Mouse (Mus musculus) heart, embryonic 15.5 days (tissue): ENCODE results near the gene Tomm34. TPM values are rescaled to one million over a fixed set of nuclear protein-coding genes. Genes with fewer than 3 reads are reported as not detected.

Experiments
- ATAC-seq: fragments of 200-750 bp; cut with Nextera tagmentation; replicated peaks from 2 replicates; pipeline ENCODE4 v1.8.0; 2017; ENCODE audit warnings: low read depth, moderate TSS enrichment; ENCODE audit not compliant: insufficient number of reproducible peaks, insufficient read depth, low FRiP score
- H3K27ac ChIP-seq: fragments of 300-500 bp; sonication (generic); 2 replicates; pipeline ENCODE4 v1.5.1; 2015; ENCODE audit warnings: mild to moderate bottlenecking, inconsistent platforms
- H3K27me3 ChIP-seq: fragments of 300-500 bp; sonication (generic); 2 replicates; pipeline ENCODE4 v1.6.1; 2015; ENCODE audit warnings: inconsistent platforms
- H3K36me3 ChIP-seq: fragments of 300-500 bp; sonication (generic); 2 replicates; pipeline ENCODE4 v1.6.1; 2015; ENCODE audit warnings: mild to moderate bottlenecking, inconsistent platforms
- H3K4me1 ChIP-seq: fragments of 300-500 bp; sonication (generic); replicated peaks from 2 replicates; pipeline ENCODE4 v1.6.1; 2015; ENCODE audit warnings: inconsistent platforms
- H3K4me2 ChIP-seq: fragments of 300-500 bp; sonication (generic); 2 replicates; pipeline ENCODE4 v1.6.1; 2015; ENCODE audit warnings: inconsistent platforms, mild to moderate bottlenecking, moderate library complexity
- H3K4me3 ChIP-seq: fragments of 300-500 bp; sonication (generic); 2 replicates; pipeline ENCODE4 v1.5.1; 2015; ENCODE audit warnings: mild to moderate bottlenecking, inconsistent platforms
- H3K9ac ChIP-seq: fragments of 300-500 bp; sonication (generic); 2 replicates; pipeline ENCODE4 v1.6.1; 2015; ENCODE audit warnings: mild to moderate bottlenecking, inconsistent platforms
- H3K9me3 ChIP-seq: fragments of 300-500 bp; sonication (generic); replicated peaks from 2 replicates; pipeline ENCODE4 v1.6.1; 2016; ENCODE audit warnings: inconsistent platforms
- WGBS: fragments of 180-500 bp; shearing (Covaris S2); methylation state at CpG from one replicate; pipeline ENCODE4 v1.1.7; 2015; ENCODE audit warnings: mixed read lengths; 5-methylcytosine and 5-hydroxymethylcytosine counted together
- polyA plus RNA-seq: library from polyadenylated mRNA; unstranded; fragments of >200 nt; fragmentation: Nextera tagmentation; extraction: Ambion mirVana; gene quantifications from 2 replicates; pipeline ENCODE4 v1.2.1, GENCODE M21; 2015

Gene Tomm34
- polyA plus RNA-seq, 1 experiment from 2014 or later: 42.8 TPM

DNA sequence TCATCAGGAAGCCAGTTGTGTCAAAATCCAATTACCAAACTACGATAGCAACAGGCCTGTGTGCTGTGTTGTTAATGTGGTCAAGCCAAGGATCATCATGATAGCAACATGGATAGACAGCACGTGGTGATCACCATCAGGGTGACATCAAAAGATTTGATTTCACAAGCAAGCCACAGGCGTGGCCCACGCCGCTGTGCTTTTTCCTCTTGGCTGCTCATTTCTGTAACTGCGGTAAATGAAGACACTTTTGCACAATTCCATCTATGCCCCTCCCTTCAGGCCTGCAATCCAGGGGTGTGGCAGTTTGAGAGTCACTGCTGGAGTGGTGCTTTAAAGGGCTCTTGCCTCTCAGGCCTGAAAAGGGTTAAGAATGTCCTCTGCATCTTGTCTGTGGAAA lies 30.0 kb downstream of the Tomm34 start:
- Histone ChIP-seq H3K4me1 (peaks cover 10% of the 10 kb centered on the region), H3K27ac (no peak overlapping the region), H3K9ac (no peak overlapping the region), H3K4me2 (no peak overlapping the region), H3K9me3 (no peaks in the 10 kb centered on the region), H3K4me3 (no peak overlapping the region), H3K27me3 (peaks cover 17% of the 10 kb centered on the region), H3K36me3 (no peaks in the 10 kb centered on the region)
- no peak for ATAC-seq
- WGBS: 83% methylated on average over 6 of the region's 6 CpGs

DNA sequence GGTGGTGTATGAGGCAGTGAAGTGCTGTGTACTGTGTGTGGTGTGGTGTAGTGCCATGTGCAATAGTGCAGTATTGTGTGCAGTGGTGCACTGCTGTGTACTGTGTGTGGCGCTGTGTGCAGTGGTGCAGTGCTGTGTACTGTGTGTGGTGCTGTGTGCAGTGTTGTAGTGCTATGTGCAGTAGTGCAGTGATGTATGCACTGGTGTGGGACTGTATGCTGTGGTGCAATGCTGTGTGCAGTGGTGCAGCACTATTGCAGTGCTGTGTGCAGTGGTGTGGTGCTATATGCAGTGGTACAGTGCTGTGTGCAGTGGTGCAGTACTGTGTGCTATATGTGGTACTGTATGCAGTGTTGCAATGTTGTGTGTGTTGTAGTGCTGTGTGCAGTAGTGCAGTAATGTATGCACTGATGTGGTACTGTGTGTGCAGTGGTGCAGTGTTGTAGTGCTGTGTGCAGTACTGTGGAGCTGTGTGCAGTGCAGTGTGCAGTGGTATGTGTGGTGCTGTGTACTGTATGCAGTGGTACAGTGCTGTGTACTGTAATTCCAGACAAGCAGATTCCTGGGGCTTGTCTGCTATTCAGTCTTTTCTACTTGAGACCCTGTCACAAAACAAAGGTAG lies 32.5 kb downstream of the Tomm34 start:
- Histone ChIP-seq H3K27me3 (peaks cover 6% of the 10 kb centered on the region), H3K36me3 (no peaks in the 10 kb centered on the region), H3K4me2 (no peak overlapping the region), H3K4me1 (peaks cover 10% of the 10 kb centered on the region), H3K9ac (no peak overlapping the region), H3K9me3 (no peaks in the 10 kb centered on the region), H3K27ac (no peak overlapping the region), H3K4me3 (no peak overlapping the region)
- ATAC-seq: no peak
- 94% methylated on average over 1 of the region's 1 CpGs for WGBS

DNA sequence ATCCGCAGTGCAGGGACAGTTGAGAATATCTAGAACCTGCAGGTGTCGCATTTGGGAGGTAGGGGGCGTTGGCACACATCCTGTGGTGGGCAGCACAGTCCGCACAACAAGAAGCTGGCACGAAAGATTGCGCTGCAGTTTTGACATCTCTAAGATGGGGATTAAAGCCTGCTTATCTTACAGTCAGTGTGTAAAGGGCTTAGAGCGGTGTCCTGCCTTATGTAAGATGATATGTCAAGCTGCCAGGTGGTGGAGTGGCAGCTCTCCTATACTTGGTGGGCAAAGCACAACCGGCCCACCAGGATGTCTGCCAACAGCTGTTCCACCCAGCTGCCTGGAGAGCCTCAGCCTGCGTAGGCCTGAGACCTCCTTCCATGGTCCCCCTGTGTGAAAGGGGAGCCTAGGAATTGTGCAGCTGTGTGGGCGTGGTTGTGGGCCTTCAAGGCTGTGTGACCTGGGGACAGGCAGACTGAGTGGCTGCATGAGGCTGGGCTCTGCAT lies 34.4 kb downstream of the Tomm34 start:
- peak; percentile 63 for ATAC-seq
- H3K4me1 ChIP-seq: peaks cover 10% of the 10 kb centered on the region
- H3K27me3 ChIP-seq: no peaks in the 10 kb centered on the region
- 31% methylated on average over 10 of the region's 10 CpGs for WGBS
- H3K4me3 ChIP-seq: no peak overlapping the region
- no peaks in the 10 kb centered on the region for H3K9me3 ChIP-seq
- H3K36me3 ChIP-seq: no peaks in the 10 kb centered on the region
- 0 out of 2 replicates have a peak overlapping the region, but pooled peaks have one; percentile 15 for H3K4me2 ChIP-seq
- H3K9ac ChIP-seq: no peak overlapping the region
- no peak overlapping the region for H3K27ac ChIP-seq

DNA sequence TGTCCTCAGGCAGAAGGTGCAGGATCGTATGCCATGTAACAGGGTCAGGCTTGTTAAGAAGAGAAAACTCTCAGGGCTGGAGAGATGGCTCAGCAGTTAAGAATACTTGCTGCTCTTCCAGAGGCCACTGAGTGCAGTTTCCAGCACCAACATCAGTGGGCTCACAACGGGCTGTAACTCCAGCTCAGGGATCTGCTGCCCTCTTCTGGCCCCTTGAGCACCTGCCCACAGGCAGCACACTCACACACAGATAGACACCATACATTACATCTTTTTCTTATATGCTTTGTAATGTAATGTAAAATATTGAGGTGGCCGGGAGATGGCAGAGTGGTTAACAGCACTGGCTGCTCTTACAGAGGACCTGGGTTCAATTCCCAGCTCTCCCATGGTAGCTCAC lies 38.0 kb downstream of the Tomm34 start:
- H3K9me3 ChIP-seq: no peaks in the 10 kb centered on the region
- peaks cover 10% of the 10 kb centered on the region for H3K4me1 ChIP-seq
- no peak overlapping the region for H3K4me2 ChIP-seq
- H3K27ac ChIP-seq: no peak overlapping the region
- no peak overlapping the region for H3K4me3 ChIP-seq
- WGBS: 90% methylated on average over 3 of the region's 3 CpGs
- no peaks in the 10 kb centered on the region for H3K27me3 ChIP-seq
- no peaks in the 10 kb centered on the region for H3K36me3 ChIP-seq
- no peak for ATAC-seq
- no peak overlapping the region for H3K9ac ChIP-seq

DNA sequence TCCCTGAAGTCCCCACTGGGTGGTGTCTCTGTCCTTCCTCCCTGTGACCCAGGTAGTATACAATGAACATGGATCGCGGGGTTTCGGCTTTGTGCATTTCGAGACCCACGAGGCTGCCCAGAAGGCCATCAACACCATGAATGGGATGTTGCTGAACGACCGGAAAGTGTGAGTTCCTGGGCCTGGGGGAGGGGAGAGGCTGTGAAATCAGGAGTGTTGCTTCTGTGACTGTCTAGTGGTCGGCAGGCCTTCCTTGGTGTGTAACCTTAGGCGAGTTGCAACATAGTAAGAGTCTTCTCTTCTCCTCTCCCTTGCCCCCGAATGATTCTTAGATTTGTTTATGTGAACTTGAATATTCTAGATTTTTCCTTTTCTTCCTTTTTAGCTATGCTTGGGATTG lies 39.8 kb downstream of the Tomm34 start:
- WGBS: 61% methylated on average over 10 of the region's 10 CpGs
- Histone ChIP-seq H3K4me1 (peaks cover 8% of the 10 kb centered on the region), H3K27ac (no peak overlapping the region), H3K9me3 (no peaks in the 10 kb centered on the region), H3K9ac (no peak overlapping the region), H3K36me3 (no peaks in the 10 kb centered on the region), H3K27me3 (no peaks in the 10 kb centered on the region), H3K4me2 (no peak overlapping the region), H3K4me3 (no peak overlapping the region)
- no peak for ATAC-seq

DNA sequence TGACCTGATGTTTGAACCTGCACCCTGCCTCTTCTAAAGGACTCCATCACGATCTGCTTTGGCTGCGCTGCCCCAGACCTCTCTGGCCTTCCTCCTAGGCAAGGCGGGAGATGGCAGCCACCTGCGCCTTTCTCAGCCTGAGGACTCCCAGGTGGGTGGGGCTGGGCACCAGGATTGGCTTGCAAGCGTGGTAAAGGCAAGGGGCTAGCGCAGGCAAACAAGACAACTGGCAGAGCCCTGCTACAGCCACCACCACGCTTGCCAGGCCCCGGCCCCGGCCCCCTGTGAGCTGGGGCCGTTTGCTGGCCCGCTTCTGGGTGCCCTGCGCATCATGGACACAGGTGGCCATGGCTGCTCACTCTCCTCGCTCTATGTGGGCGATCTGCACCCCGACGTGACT lies 45.8 kb downstream of the Tomm34 start, which contains the start of gene Pabpc1l:
Gene Pabpc1l (plus strand): TSS at position 301 of the 400 bp plus-strand sequence.
- no peak within 1 kb of the TSS for H3K4me3 ChIP-seq
- H3K27ac ChIP-seq: no peak within 1 kb of the TSS
- WGBS: 80% methylated on average over 16 of the region's 16 CpGs
- H3K9ac ChIP-seq: no peak within 1 kb of the TSS
- peaks cover 8% of the 10 kb centered on the region for H3K4me1 ChIP-seq
- no peak for ATAC-seq
- no peak within 1 kb of the TSS for H3K4me2 ChIP-seq
- peaks cover 1% of the 10 kb centered on the region; the same call in 1 of the 2 replicates for H3K36me3 ChIP-seq
- no peaks in the 10 kb centered on the region for H3K9me3 ChIP-seq
- no peaks in the 10 kb centered on the region for H3K27me3 ChIP-seq

DNA sequence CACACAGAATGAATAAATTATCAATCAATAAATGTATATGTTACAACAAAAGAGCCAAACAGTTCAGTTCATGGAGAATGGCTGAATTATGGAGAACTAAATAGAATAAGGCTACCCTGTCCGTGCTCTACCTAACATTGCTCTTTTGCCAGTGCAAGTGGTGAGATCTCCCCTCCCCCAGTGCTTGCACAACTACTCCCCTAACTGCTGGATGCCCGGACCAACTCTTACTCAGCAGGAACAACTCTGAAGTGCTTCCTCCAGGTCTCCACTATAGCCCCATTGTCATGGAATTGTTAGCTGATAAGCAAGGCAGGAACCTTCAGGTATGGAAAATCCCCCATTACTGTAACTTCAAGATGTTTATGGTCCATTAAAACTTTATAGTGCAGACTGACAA lies 48.9 kb downstream of the Tomm34 start:
- no peak for ATAC-seq
- no peak overlapping the region for H3K4me3 ChIP-seq
- no peaks in the 10 kb centered on the region for H3K9me3 ChIP-seq
- no peak overlapping the region for H3K27ac ChIP-seq
- H3K4me1 ChIP-seq: no peaks in the 10 kb centered on the region; the same call in 1 of the 2 replicates
- WGBS: 48% methylated on average over 2 of the region's 2 CpGs
- peaks cover 31% of the 10 kb centered on the region for H3K36me3 ChIP-seq
- H3K4me2 ChIP-seq: no peak overlapping the region
- H3K27me3 ChIP-seq: no peaks in the 10 kb centered on the region
- no peak overlapping the region for H3K9ac ChIP-seq

DNA sequence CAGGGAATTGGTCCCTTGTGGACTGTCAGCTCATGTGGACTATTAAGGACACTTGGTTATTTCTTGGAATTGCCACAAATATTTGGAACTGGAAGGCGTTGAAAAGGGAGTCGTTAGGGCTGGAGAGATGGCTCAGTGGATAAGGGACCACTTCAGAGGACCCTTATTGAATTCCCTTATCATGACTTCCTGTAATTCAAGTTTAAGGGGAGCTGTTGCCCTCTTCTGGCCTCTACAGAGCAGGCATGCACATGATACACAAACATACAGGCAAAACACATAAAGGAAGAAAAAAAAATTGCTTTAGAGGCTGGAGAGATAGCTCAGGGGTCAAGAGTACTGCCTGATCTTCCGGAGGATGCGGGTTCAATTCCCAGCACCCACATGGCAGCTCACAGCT lies 51.0 kb downstream of the Tomm34 start:
- H3K36me3 ChIP-seq: peaks cover 52% of the 10 kb centered on the region
- H3K4me1 ChIP-seq: no peaks in the 10 kb centered on the region
- 0 out of 2 replicates have a peak, but pooled peaks have one; percentile 7 for ATAC-seq

DNA sequence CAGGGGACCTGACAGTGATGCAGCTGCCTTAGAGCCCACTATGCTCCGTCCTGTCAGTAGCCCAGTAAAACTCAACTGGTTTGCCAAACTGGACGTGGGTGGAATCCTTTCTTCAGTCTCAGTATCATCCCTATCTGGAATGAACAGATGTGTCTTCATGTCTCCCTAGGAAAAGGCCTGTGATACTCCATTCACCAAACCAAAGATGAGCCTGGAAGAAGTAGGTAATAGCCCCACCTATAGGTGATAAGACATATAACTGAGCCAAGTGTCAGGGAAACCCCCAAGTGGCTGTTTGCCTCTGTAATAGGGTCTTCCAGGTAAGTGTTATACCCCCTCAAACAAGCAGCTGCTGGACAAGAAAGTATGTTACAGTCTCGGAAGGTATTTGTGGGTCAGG lies 52.1 kb downstream of the Tomm34 start:
- H3K9me3 ChIP-seq: no peaks in the 10 kb centered on the region
- 88% methylated on average over 3 of the region's 3 CpGs for WGBS
- no peak for ATAC-seq
- no peaks in the 10 kb centered on the region for H3K27me3 ChIP-seq
- no peak overlapping the region for H3K9ac ChIP-seq
- H3K4me2 ChIP-seq: no peak overlapping the region
- no peak overlapping the region for H3K27ac ChIP-seq
- no peak overlapping the region for H3K4me3 ChIP-seq
- H3K36me3 ChIP-seq: peaks cover 63% of the 10 kb centered on the region
- H3K4me1 ChIP-seq: no peaks in the 10 kb centered on the region

More for the DNA sequence above, 51.0 kb downstream of the Tomm34 start:
- Histone ChIP-seq H3K9ac (no peak overlapping the region), H3K27ac (no peak overlapping the region), H3K9me3 (no peaks in the 10 kb centered on the region), H3K4me2 (no peak overlapping the region), H3K4me3 (no peak overlapping the region), H3K27me3 (no peaks in the 10 kb centered on the region)
- 68% methylated on average over 4 of the region's 4 CpGs for whole genome bisulfite sequencing

DNA sequence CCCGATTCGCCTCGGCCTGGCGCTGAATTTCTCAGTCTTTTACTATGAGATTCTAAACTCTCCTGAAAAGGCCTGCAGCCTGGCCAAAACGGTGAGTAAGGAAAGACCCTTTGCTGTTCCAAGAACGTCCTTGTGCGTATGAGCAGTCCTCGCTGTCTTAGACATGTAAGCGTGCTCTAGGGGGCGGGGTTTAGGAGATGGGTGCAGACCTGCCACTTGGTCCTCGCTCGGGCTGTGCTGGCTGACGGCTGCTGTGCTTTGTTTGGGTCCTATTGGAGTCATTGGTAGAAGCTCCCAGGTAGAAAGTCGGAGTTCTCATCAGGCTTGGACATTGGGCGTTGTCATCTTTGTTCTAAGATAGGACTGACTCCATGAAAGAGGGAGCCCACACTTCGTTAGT lies 55.7 kb downstream of the Tomm34 start:
- ATAC-seq: no peak
- 91% methylated on average over 16 of the region's 16 CpGs for WGBS

DNA sequence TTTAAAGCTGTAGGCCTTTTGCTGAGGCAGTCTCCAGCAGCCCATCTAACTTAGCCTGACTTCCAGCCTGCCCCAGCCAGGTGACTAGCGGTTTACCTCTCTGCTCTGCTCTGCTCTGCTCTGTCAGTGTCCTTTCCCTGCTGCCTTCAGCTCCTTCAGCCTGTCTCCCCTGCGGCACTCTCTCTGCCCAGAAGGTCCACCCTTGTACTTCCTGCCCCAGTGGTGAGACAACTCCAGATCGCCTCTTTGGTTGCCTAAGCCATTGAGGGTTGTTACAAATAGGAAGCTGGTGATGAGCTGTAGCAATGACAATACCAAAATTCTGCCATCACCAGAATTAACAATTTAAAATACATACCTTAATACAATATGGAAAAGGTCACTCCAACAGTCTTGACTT lies 60.0 kb downstream of the Tomm34 start:
- Histone ChIP-seq H3K4me1 (peaks cover 15% of the 10 kb centered on the region), H3K36me3 (peaks cover 46% of the 10 kb centered on the region), H3K4me3 (no peak overlapping the region), H3K4me2 (no peak overlapping the region), H3K27me3 (no peaks in the 10 kb centered on the region), H3K9ac (no peak overlapping the region), H3K9me3 (no peaks in the 10 kb centered on the region), H3K27ac (no peak overlapping the region)
- WGBS: 74% methylated on average over 3 of the region's 3 CpGs
- no peak for ATAC-seq

More for the DNA sequence above, 55.7 kb downstream of the Tomm34 start:
- Histone ChIP-seq H3K36me3 (peaks cover 88% of the 10 kb centered on the region), H3K9me3 (no peaks in the 10 kb centered on the region), H3K4me2 (no peak overlapping the region), H3K4me1 (no peaks in the 10 kb centered on the region), H3K27ac (no peak overlapping the region), H3K9ac (no peak overlapping the region), H3K4me3 (no peak overlapping the region), H3K27me3 (no peaks in the 10 kb centered on the region)

DNA sequence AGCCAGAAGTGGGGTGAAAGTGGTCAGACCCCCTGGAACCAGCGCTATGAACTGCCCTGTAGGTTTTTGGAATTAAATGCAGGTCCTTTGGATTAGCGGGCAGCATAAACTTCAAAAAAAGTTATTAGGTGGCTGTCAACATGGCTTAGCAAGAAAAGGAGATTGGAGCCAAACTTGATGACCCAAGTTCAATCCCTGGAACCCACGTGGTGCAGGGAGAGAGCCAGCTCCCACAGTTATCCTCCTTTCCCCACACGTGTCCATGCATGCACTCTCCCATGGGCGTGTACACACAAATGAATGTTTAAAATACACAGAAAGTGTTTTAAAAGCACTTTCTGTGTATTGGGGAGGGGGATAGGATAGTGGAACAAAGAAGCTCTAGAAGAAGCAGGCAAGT lies 60.5 kb downstream of the Tomm34 start:
- Histone ChIP-seq H3K4me3 (no peak overlapping the region), H3K4me1 (peaks cover 19% of the 10 kb centered on the region), H3K27ac (no peak overlapping the region), H3K36me3 (peaks cover 41% of the 10 kb centered on the region), H3K9ac (no peak overlapping the region), H3K27me3 (no peaks in the 10 kb centered on the region), H3K4me2 (no peak overlapping the region), H3K9me3 (no peaks in the 10 kb centered on the region)
- no peak for ATAC-seq
- 76% methylated on average over 5 of the region's 5 CpGs for WGBS
